Mouse (Mus musculus) ES-Bruce4 (cell line): ENCODE measurements around the gene Scmh1. TPM values are rescaled to one million over a fixed set of nuclear protein-coding genes. Genes with fewer than 3 reads are reported as not detected.
"Not testable (repeated sequence)": the region's sequence is repeated elsewhere in the genome, so short reads cannot be mapped to it uniquely, and the experiment has no call there.

Experiments used
- H3K27ac ChIP-seq: 2 replicates; pipeline ENCODE4 v1.5.1; 2012; ENCODE audit warnings: low read length, inconsistent platforms; ENCODE audit not compliant: insufficient read depth
- H3K27me3 ChIP-seq: 2 replicates; pipeline ENCODE4 v1.6.1; 2012; ENCODE audit warnings: mild to moderate bottlenecking, low read length, inconsistent platforms; ENCODE audit not compliant: control insufficient read depth, poor library complexity, insufficient read depth, severe bottlenecking
- H3K36me3 ChIP-seq: 2 replicates; pipeline ENCODE4 v1.6.1; 2012; ENCODE audit warnings: inconsistent platforms, mild to moderate bottlenecking, low read length, moderate library complexity; ENCODE audit not compliant: control insufficient read depth, poor library complexity, insufficient read depth, severe bottlenecking
- H3K4me1 ChIP-seq: one replicate; pipeline ENCODE4 v1.8.1; 2011; ENCODE audit warnings: low read length; ENCODE audit not compliant: control insufficient read depth, insufficient read depth
- H3K4me3 ChIP-seq: 2 replicates; pipeline ENCODE4 v1.5.1; 2011; ENCODE audit warnings: low read depth, mild to moderate bottlenecking, low read length
- H3K9ac ChIP-seq: 2 replicates; pipeline ENCODE4 v1.6.1; 2012; ENCODE audit warnings: low read depth, mild to moderate bottlenecking, inconsistent platforms; ENCODE audit not compliant: poor library complexity, severe bottlenecking
- H3K9me3 ChIP-seq: replicated peaks from 2 replicates; pipeline ENCODE4 v1.6.1; 2012; ENCODE audit warnings: mild to moderate bottlenecking, low read length, inconsistent platforms; ENCODE audit not compliant: control insufficient read depth, poor library complexity, insufficient read depth, severe bottlenecking
- CTCF ChIP-seq: IDR thresholded peaks from one replicate; pipeline ENCODE4 v1.8.1; 2011; ENCODE audit warnings: low read depth, low read length
- EP300 ChIP-seq: IDR thresholded peaks from 2 replicates; pipeline ENCODE4 v1.6.1; 2011; ENCODE audit warnings: low read depth, low read length; ENCODE audit not compliant: insufficient read depth
- POLR2A ChIP-seq: IDR thresholded peaks from one replicate; pipeline ENCODE4 v1.8.1; 2011; ENCODE audit warnings: low read length; ENCODE audit not compliant: insufficient read depth
- polyA plus RNA-seq: library from polyadenylated mRNA; stranded (reverse); fragments of >200 nt; gene quantifications from 2 replicates; pipeline ENCODE4 v1.2.4, GENCODE M21; 2011; ENCODE audit warnings: low read depth; ENCODE audit not compliant: missing spikeins, insufficient read depth, insufficient read length

Scmh1 gene
- polyA plus RNA-seq, 1 experiment = 42.5 TPM

- H3K4me1 ChIP-seq = peaks cover 7% of the 10 kb centered on the region
- no peaks in the 10 kb centered on the region for H3K27me3 ChIP-seq
- H3K9me3 ChIP-seq = no peaks in the 10 kb centered on the region
Observed at GRCm38 (mm10) chr4:120392748-120393147, 12.3 kb upstream of the Scmh1 start.

DNA sequence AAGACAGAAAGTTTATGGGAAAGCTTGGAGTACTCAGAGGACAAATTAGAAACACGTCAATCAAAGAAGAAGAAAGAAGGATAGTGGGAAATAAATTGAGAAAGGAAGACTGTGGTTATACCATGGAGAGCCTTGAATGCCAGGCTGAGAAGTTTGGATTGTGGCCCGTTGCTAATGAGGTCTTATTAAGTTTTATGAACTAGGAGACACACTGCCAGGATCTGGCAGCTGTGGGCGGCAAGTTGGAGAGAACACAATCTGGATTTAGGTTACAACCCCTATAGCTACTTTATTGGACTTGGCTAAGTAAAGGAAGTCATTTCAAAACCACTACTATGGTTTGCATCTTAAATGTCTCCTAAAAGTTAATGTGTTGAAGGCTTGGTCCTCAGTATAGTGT is 4.8 kb upstream of the Scmh1 start:
- no peaks in the 10 kb centered on the region for H3K27me3 ChIP-seq
- no peaks in the 10 kb centered on the region for H3K9me3 ChIP-seq
- H3K27ac ChIP-seq = no peak overlapping the region

More at GRCm38 (mm10) chr4:120392748-120393147, 12.3 kb upstream of the Scmh1 start:
- TF ChIP-seq CTCF (no peak), POLR2A (no peak), EP300 (no peak)
- H3K27ac ChIP-seq = no peak overlapping the region
- H3K9ac ChIP-seq = no peak overlapping the region
- no peak overlapping the region for H3K4me3 ChIP-seq
- no peaks in the 10 kb centered on the region for H3K36me3 ChIP-seq

DNA sequence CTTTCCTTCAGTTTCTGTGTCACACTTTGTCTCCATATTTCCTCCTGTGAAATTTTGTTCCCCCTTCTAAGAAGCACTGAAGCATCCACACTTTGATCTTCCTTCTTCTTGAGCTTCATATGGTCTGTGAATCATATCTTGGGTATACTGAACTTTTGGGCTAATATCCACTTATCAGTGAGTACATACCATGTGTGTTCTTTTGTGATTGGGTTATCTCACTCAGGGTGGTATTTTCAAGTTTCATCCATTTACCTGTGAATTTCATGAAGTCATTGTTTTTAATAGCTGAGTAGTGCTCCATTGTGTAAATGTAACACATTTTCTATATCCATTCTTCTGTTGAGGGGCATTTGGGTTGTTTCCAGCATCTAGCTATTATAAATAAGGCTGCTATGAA is 3.0 kb upstream of the Scmh1 start:
- H3K4me1 ChIP-seq, H3K27ac ChIP-seq, H3K9me3 ChIP-seq, H3K27me3 ChIP-seq, H3K9ac ChIP-seq, H3K4me3 ChIP-seq, H3K36me3 ChIP-seq: not testable (repeated sequence)

More for the DNA sequence above, 4.8 kb upstream of the Scmh1 start:
- Histone ChIP-seq H3K4me3 (no peak overlapping the region), H3K9ac (no peak overlapping the region), H3K36me3 (no peaks in the 10 kb centered on the region), H3K4me1 (peaks cover 2% of the 10 kb centered on the region)
- TF ChIP-seq CTCF (no peak), POLR2A (no peak), EP300 (no peak)

- no peaks in the 10 kb centered on the region for H3K4me1 ChIP-seq
- H3K27me3 ChIP-seq = no peaks in the 10 kb centered on the region
- H3K4me3 ChIP-seq = no peak overlapping the region
- TF ChIP-seq POLR2A (no peak), EP300 (no peak), CTCF (no peak)
- no peaks in the 10 kb centered on the region for H3K9me3 ChIP-seq
- H3K36me3 ChIP-seq = no peaks in the 10 kb centered on the region
- no peak overlapping the region; the same call in 1 of the 2 replicates for H3K9ac ChIP-seq
- no peak overlapping the region for H3K27ac ChIP-seq
Observed at GRCm38 (mm10) chr4:120404247-120404646, 834 bp upstream of the Scmh1 start.

DNA sequence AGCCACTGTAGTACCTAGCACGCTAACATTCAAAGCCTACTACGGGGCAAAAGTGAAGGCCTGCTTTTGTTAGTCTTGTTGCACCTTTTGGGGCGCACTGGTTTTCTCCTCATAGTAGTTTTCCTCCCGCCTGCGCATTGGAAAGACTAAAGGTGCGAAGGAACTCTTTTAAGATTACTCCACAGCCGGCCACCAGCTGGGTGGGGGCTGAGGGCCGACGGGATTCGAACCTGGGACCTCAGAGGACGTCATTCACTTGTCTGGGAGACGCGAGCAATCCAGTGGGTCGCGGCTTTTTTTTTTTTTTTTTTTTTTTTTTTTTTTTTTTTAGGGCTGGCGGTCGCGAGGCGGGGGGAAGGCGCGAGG is 320 bp upstream of the Scmh1 start:
- no peaks in the 10 kb centered on the region for H3K9me3 ChIP-seq
- peak overlapping the region; percentile 99 for H3K9ac ChIP-seq
- H3K27me3 ChIP-seq = no peaks in the 10 kb centered on the region
- peak overlapping the region; percentile 47 for H3K4me3 ChIP-seq
- no peak overlapping the region for H3K27ac ChIP-seq
- H3K36me3 ChIP-seq = no peaks in the 10 kb centered on the region
- no peaks in the 10 kb centered on the region for H3K4me1 ChIP-seq
- no peak for TF ChIP-seq EP300

DNA sequence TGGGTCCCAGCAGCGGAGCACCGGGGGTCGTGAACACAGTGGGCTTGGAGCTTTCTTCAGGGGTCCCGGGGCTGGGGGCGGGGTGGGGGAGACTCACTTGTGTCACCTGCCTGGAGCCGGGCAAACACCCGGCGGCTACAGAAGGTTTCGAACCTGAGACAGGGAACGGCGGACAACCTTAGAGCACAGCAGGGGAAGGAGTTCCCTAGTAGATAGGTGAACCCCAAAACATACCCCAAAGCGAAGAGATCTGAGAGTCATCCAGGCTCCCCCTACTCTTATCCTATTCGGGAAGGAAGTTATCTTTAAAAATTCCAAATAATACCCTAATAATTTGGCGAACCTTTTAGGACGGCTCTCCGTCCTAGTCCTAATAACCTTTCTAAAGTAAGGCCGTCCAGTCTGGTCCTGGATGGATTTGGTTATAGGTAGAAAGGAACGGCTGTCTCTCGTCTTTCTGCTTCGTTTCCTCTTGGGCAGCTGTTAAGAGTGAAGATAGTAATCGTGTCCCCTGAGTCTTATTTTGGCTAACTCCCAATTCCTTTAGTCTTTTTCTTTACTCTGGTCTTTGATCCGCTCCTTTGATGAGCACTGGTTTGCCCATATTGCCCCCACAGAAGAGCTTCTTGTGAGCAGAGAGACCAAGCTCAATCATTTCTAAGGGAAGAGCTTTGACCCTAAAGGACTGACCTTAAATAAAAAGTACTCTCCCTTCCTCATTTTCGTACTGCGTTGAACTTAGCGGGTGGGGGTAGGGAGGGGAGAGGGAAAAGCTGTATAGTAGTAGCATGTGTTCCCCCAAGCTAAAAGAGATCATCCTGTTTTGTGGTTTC is 941 bp downstream of the Scmh1 start:
- Histone ChIP-seq H3K9me3 (no peaks in the 10 kb centered on the region), H3K9ac (peak overlapping the region; percentile 99), H3K36me3 (no peaks in the 10 kb centered on the region), H3K4me3 (peak overlapping the region; percentile 81), H3K27ac (no peak overlapping the region; the same call in 1 of the 2 replicates), H3K4me1 (no peaks in the 10 kb centered on the region), H3K27me3 (no peaks in the 10 kb centered on the region)
- TF ChIP-seq POLR2A (no peak), EP300 (no peak), CTCF (no peak)
